Mouse (Mus musculus) urinary bladder, postnatal 10 days (tissue): ENCODE measurements around the gene Olfr1166.
"Not testable (repeated sequence)": the region's sequence is repeated elsewhere in the genome, so short reads cannot be mapped to it uniquely, and the experiment has no call there.

Source experiments
- DNase-seq: peaks from one replicate; pipeline ENCODE4 v3.0.0; 2022; ENCODE audit warnings: low spot score

The Olfr1166 gene

GRCm38 (mm10) chr2:88128172-88128571, at the start of gene Olfr1166:
Olfr1166 (minus strand) TSS chr2:88128272.
- DNase-seq: no peak

GRCm38 (mm10) chr2:88155093-88155492, 27.0 kb upstream of the Olfr1166 start, which contains the start of gene Olfr1167:
Olfr1167 (minus strand) TSS chr2:88155193.
- not testable (repeated sequence) for DNase-seq

- no peak for DNase-seq
Measured at GRCm38 (mm10) chr2:88093866-88094265, 34.2 kb downstream of the Olfr1166 start, which contains the start of gene Olfr1164. Olfr1164 (minus strand) TSS chr2:88093966.
